Mouse (Mus musculus) brown adipose tissue, adult 24 weeks (tissue): ENCODE data around the gene Pgpep1. TPM values are rescaled to one million over a fixed set of nuclear protein-coding genes. Genes with fewer than 3 reads are reported as not detected.

Source experiments
- H3K27ac ChIP-seq: fragments of 200-500 bp; replicated peaks from 2 replicates; pipeline ENCODE4 v1.5.1; 2012; ENCODE audit warnings: low read depth, mild to moderate bottlenecking, low read length
- H3K4me1 ChIP-seq: fragments of 200-500 bp; 2 replicates; pipeline ENCODE4 v1.6.1; 2012; ENCODE audit warnings: low read length, mixed read lengths; ENCODE audit not compliant: control insufficient read depth, insufficient read depth, insufficient read length
- H3K4me3 ChIP-seq: fragments of 200-500 bp; 2 replicates; pipeline ENCODE4 v1.5.1; 2012; ENCODE audit warnings: low read depth, mild to moderate bottlenecking, low read length, moderate library complexity; ENCODE audit not compliant: insufficient read depth
- polyA plus RNA-seq: library from polyadenylated mRNA; stranded (reverse); fragments of >200 nt; gene quantifications from 2 replicates; pipeline ENCODE4 v1.2.4, GENCODE M21; 2012; ENCODE audit not compliant: missing spikeins, insufficient read depth, insufficient read length

The Pgpep1 gene
- polyA plus RNA-seq, 1 experiment: 37.7 TPM

- no peak overlapping the region for H3K27ac ChIP-seq
- H3K4me3 ChIP-seq: no peak overlapping the region
- H3K4me1 ChIP-seq: peaks cover 11% of the 10 kb centered on the region
Measured at GRCm38 (mm10) chr8:70678679-70679078, 18.5 kb upstream of the Pgpep1 start.

DNA sequence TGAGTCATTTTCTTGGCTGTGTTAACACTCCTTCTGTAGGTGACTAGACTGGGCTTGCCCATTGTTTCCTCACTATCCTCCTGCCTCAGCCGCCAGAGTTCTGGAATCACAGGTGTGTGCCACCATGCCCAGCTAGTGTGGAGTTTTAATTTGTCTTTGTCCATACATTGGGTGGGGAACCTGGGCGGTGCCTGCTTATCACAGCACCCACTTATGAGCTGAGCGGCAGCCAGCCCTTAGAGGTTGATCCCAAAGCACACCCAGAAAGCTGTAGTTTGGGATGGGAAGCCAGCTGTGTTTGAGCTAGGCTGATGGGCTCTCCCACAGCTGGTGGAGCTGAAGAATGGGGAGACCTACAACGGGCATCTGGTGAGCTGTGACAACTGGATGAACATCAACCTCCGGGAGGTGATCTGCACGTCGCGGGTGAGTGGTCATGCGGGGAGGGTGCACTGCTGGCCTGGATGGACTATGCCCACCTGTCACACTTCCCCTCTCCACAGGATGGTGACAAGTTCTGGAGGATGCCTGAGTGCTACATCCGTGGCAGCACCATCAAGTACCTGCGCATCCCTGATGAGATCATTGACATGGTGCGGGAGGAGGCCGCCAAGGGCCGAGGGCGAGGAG, 17.4 kb upstream of the Pgpep1 start:
- H3K4me1 ChIP-seq: peaks cover 11% of the 10 kb centered on the region
- H3K27ac ChIP-seq: no peak overlapping the region
- no peak overlapping the region for H3K4me3 ChIP-seq

GRCm38 (mm10) chr8:70675336-70675735, 15.1 kb upstream of the Pgpep1 start:
- Histone ChIP-seq H3K27ac (0 out of 2 replicates have a peak overlapping the region, but pooled peaks have one; percentile 11), H3K4me1 (peaks cover 11% of the 10 kb centered on the region), H3K4me3 (no peak overlapping the region)

- H3K4me1 ChIP-seq: peaks cover 11% of the 10 kb centered on the region
- H3K4me3 ChIP-seq: no peak overlapping the region
- H3K27ac ChIP-seq: peak overlapping the region; percentile 96
Measured at GRCm38 (mm10) chr8:70674716-70675115, 14.5 kb upstream of the Pgpep1 start.

DNA sequence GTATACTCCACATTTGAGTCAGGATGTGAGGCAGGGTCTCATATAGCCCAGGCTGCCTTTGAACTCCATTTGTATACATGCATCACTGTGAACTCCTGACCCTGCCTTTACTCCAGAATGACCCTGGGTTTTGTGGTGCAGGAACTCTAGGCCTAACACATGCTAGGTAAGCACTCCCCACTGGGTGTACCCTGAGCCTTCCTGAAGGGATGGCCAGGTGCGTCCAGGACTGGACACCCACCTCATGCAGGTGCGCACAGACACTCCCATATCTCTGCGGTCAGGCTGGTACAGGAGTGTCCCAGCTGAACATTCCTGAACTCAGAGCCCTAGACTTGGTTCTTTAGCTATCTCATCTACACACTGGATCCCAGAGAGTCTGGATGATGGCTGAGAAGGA, 13.9 kb upstream of the Pgpep1 start:
- Histone ChIP-seq H3K27ac (peak overlapping the region; percentile 96), H3K4me1 (peaks cover 11% of the 10 kb centered on the region), H3K4me3 (peak overlapping the region; percentile 54)

DNA sequence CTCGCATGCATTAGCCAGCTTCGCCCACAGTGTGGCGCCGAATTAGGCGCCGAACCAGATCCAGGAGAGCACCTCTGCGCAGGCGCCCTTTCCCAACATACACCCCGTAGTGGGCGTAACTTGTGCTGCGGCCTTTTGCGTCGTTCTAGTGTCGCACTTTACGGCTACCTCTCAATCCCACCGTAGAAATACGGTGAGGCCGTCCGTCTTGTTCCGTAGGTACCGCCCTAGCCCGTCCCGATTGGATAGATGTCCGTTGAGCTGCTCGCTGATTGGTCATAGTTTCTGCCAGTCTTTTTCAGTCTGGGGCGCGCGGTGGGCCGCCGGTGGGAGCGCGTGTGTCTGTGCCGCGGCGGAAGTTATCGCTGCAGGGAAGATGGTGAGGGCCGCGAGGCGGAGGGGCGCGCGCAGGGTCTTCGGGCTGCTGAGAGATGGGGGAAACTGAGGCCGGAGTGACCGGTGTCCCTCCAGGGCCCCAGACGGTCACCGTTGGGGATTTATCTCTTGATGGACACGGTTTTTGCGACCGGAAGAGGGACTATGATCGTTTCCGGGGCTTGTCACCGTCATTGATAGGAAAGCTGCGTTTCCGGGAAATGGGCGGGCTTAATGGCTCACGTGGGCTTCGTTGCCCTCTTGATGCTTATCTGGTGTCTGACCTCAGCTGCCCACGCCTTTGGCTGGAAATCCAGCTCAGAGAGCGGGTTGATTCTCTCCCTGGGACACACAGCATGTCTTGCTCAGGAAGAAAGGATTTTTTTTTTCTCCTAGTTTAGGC, 13.1 kb upstream of the Pgpep1 start, which contains the start of gene Lsm4:
Gene Lsm4, plus strand, starts transcription at position 170 of the 778 bp plus-strand sequence.
- peak within 1 kb of the TSS; percentile 77 for H3K4me3 ChIP-seq
- H3K27ac ChIP-seq: peak within 1 kb of the TSS; percentile 97
- H3K4me1 ChIP-seq: peaks cover 11% of the 10 kb centered on the region

DNA sequence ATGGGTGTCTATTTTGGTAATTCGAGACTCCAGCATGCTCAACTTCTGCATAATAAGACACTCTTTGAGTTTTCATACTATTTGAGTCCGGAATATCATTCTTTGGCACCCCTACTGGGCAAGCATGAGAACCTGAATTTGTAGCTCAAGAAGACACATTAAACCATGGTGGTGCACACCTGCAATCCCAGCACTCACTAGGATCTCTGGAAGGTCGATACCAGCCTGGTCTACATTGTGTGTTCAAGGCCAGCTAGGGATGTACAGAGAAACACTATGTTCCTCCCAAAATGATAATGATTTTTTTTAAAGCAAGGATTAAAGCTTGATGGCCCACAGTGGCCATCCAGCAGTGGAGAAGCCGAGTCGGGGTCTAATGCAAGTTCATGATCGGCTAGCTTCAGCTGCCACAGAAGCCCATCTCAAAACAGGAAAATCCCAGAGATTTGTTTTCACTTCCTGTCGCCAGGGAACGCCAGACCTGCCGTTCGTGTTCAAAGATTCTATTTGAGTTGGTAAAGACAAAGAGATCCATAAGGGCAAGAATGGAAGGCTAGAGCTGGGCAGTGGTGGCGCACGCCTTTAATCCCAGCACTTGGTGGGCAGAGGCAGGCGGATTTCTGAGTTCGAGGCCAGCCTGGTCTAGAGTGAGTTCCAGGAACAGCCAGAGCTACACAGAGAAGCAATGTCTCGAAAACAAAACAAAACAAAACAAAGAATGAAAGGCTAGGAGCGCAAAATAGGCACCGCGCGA, 12.3 kb upstream of the Pgpep1 start:
- H3K27ac ChIP-seq: peak overlapping the region; percentile 72
- peaks cover 11% of the 10 kb centered on the region for H3K4me1 ChIP-seq

DNA sequence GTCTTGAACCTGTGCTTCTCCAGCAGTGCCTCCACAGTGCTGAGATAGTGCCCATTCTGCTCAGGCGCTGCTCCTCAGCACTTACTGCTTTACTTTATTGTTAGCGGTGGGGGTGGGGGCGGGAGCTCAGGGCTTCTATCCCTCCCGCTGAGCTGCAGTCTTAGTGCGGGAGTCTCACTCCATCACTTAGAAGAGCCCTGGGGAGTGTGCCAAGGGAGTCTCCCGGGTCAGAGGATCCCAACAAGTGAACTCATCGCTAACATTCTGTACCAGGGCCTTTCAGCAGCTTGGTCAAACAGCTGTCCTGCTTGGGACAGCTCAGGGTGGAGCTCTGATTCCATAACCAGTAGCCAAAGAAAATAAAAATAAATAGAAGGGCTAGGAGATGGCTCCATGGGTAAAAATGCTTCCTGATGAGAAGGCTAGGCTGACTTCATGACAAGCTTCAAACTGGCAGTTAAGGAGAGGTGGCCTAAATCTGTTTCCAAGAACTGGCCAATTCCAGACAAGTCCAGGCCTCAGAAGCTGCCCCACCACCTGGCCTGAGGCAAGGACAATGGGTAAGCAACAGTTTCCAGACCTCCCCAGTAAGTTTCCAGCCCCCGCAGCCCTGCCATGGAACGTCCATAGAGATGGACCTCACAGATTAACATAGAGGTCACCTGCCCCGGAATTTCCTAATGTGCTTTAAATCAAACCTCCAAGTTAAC, 11.6 kb upstream of the Pgpep1 start:
- Histone ChIP-seq H3K27ac (no peak overlapping the region), H3K4me1 (peaks cover 12% of the 10 kb centered on the region), H3K4me3 (no peak overlapping the region)

More for the DNA sequence above, 12.3 kb upstream of the Pgpep1 start:
- H3K4me3 ChIP-seq: peak overlapping the region; percentile 48

DNA sequence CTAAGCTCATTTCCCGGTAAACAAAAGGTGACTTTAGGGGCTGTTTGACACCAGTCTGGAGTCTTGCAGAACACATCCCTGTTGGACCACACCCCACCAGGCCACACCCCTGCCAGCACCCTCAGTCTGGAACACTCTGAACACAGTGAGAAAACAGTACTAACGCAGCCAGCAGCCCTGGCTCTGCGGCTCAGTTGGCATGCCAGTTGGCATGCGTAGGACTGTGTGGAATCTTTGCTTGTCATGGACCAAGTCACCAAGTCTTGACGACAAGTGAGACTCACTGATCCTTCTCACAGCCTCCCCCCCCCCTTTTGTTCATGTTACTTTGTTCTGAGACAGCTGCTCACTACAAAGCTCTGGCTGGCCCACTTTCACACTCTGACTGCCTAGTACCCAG, 6.9 kb upstream of the Pgpep1 start:
- Histone ChIP-seq H3K4me3 (no peak overlapping the region), H3K27ac (no peak overlapping the region), H3K4me1 (0 out of 2 replicates have a peak, but pooled peaks cover 5% of the 10 kb centered on the region)

DNA sequence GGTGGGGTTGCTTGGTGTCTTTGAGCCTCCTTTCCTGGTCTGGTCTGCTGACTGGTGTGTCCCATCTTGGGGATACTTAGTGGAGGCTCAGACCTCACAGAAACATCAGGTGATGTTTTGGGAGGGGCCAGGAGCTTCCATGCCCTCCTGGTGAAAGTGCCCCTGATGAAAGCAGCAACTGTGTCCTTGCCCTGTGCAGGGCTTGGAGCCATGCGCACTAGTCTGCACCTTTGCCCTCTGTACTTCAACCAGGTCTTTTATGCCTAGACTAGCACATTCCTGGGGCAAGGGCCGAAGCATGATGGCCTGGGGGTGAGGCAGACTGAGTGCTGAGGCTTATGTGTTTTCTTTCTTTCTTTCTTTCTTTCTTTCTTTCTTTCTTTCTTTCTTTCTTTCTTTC, 5.4 kb upstream of the Pgpep1 start:
- Histone ChIP-seq H3K27ac (no peak overlapping the region), H3K4me1 (0 out of 2 replicates have a peak, but pooled peaks cover 5% of the 10 kb centered on the region), H3K4me3 (no peak overlapping the region)

DNA sequence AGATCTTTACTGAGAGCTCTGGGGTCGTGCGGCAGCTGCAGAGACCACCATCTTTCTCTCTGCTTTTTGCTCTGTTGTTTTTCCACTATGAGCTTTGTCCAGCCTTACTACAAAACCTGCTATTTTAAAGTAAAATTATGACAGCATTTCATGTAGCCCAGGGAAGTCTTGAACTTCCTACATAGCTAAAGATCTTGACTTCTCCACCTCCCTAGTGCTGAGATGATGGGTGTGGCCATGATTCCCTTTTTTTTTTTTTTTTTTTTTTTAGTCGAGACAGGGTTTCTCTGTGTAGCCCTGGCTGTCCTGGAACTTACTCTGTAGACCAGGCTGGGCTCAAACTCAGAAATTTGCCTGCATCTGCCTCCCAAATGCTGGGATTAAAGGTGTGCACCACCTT, 4.4 kb upstream of the Pgpep1 start:
- Histone ChIP-seq H3K4me1 (0 out of 2 replicates have a peak, but pooled peaks cover 5% of the 10 kb centered on the region), H3K27ac (no peak overlapping the region), H3K4me3 (no peak overlapping the region)

GRCm38 (mm10) chr8:70663691-70664090, 3.5 kb upstream of the Pgpep1 start:
- H3K27ac ChIP-seq: no peak overlapping the region
- no peak overlapping the region for H3K4me3 ChIP-seq
- 0 out of 2 replicates have a peak, but pooled peaks cover 7% of the 10 kb centered on the region for H3K4me1 ChIP-seq

- H3K4me3 ChIP-seq: peak overlapping the region; percentile 84
- 0 out of 2 replicates have a peak, but pooled peaks cover 9% of the 10 kb centered on the region for H3K4me1 ChIP-seq
Measured at GRCm38 (mm10) chr8:70659604-70660272, 450 bp downstream of the Pgpep1 start.

DNA sequence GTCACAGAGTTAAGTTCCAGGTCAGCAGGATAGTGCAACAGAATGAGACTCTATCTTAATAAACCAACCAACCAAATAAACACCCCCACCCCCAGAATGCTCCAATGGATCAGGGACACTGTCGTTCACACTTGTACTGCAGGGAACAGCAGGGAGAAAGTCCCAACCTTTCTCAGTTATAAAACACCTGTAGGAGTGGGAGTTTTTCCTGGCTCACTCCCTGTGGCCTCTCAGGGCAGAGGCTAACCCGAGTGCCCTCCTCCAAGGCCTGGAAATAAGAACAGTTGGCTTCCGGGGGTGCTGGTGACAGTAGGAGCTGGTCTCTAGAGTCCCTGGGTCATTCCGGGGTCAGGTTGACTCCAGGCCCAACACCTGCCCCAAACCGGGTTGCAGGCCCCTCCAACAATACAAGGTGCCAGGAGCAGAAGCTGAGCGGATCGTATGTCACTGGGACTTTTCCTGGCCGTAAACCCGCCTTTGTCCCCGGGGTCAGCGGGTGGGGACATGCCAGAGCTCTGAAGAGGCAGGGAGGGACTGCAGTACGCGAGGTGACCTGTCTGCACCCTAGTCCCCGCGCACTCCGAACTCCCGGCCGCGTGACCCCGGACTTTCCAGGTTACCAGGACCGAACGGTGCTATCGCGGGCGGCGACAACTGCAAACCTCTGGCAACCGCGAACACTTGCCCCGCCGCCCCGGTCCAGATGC, 1.1 kb downstream of the Pgpep1 start:
- Histone ChIP-seq H3K4me3 (peak overlapping the region; percentile 84), H3K27ac (peak overlapping the region; percentile 48), H3K4me1 (0 out of 2 replicates have a peak, but pooled peaks cover 9% of the 10 kb centered on the region)

More at GRCm38 (mm10) chr8:70659604-70660272, 450 bp downstream of the Pgpep1 start:
- H3K27ac ChIP-seq: peak overlapping the region; percentile 48
